Mouse (Mus musculus) gastrocnemius, adult 8-10 months (tissue): ENCODE data around the gene Flot1. TPM values are rescaled to one million over a fixed set of nuclear protein-coding genes. Genes with fewer than 3 reads are reported as not detected.
"Not testable (repeated sequence)": the region's sequence is repeated elsewhere in the genome, so short reads cannot be mapped to it uniquely, and the experiment has no call there.

Experiments used
- DNase-seq, 2 experiments: peaks; one replicate each; pipeline ENCODE4 v3.0.0; 2022; ENCODE audit warnings: low spot score in 2 of 2
- total RNA-seq, 4 experiments: library from RNA; stranded (reverse); gene quantifications; 2 replicates each; pipeline ENCODE4 v1.2.4; 2022

Flot1 gene
- total RNA-seq, 4 experiments from 2014 or later = 52.6 to 67.2 (median 55.9) TPM

DNA sequence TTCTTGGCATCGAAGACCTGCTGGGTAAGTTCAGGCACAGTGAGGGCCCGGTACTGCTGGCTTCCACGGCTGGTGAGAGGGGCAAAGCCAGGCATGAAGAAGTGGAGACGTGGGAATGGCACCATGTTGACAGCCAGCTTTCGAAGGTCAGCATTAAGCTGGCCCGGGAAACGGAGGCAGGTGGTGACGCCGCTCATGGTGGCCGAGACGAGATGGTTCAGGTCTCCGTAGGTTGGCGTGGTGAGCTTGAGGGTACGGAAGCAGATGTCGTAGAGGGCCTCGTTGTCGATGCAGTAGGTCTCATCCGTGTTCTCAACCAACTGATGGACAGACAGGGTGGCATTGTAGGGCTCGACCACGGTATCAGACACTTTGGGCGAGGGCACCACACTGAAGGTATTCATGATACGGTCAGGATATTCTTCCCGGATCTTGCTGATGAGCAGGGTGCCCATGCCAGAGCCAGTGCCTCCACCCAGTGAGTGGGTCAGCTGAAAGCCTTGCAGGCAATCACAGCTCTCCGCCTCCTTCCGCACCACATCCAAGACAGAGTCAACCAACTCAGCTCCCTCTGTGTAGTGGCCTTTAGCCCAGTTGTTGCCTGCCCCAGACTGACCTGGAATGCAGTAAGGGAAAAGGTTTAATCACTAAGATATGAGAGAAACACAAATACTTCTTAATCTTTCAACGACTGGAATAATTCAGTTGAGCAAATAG is 12.6 kb downstream of the Flot1 start:
- no peak for DNase-seq

DNA sequence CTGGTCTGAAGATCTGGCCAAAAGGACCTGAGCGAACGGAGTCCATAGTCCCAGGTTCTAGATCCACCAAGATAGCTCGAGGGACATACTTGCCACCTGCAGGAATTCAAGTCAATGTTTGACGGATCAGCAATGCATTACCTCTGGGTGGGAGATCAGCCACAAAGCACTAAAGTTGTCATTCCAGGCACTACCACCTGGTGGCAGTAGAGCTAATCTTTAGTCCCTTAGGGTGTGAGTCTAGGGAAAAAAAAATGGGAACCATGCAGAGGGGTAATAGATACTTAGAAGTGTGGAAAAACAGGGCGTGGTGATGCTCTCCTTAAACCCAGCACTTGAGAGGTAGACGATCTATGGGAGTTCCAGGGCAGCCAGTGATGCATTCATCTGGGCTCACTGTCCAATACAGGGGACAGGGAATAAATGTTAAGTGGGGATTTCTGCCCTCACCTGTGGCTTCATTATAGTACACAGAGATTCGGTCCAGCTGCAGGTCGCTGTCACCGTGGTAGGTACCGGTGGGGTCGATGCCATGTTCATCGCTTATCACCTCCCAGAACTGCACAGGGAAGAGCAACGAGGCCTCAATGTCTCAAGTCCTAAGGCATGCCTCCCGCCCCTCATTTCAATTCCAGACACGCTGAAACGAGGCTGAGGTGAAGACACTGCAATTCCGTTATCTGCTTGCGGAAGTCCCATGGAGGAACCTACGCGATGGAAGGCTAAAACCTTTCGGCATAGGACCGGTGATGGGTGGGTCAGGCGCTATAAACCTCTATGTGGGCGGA is 13.3 kb downstream of the Flot1 start:
- DNase-seq = peak; percentile 76 to 80

DNA sequence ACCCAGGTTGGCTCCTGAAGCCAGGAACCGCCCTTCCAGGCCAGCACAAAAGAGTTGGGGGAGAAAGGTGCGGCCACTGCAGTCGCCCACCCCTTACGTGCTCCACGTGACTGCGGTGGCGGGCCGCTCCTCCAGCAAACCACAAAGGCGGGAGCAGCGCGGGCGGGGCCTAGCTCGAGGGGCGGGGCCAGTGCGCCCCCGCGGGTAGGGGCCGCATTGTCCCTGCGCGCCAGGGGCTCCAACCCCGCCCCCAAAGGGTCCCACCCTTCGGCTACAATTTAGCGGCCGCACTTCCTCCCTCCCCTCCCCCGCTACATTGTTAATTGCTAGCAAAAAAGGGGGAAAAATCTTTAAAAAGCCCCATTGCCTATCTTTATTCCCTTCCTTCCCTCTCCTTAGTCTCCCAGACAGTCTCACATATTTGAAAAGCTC is 14.0 kb downstream of the Flot1 start:
- peak; percentile 73 to 79 for DNase-seq

DNA sequence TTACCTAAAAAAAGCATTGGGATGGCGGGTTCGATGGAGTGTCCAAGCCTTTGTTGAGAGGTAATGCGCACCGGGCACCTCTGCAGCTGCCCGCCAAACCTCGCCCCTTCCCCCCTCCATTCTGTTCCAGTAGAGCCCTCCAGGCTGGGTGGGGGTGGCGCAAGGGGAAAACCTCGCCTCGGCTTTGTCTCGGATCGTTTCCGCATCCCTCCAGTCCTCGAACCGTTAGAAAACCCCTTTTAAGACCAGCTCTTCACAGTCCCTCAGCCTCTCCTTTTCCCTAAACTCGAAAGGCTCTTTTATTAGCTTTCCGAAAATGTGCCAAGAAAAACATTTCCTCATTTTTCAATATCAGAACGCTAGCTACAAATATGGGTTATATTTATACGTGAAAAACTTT is 14.5 kb downstream of the Flot1 start:
- no peak for DNase-seq

DNA sequence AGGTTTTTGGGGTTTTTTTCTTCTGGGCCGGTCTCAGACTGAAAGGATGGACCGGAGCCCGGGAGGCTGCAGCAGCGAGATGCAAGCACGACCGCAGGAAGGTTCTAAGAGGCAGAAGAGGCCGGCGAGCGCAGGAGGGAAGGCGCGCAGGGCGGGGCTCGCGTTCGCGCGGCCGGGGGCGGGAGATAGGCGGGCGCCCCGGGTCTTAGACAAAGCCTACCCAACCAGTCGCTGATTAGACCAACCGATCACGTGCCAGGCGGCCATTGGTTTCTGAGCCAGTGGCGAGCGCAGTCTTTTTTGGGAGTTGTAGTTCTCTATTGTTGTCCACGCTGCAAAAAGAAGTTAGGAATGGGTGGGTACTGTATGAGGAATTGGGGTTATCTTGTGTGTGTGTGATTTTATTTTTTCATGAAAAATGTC is 15.1 kb downstream of the Flot1 start, which contains the start of gene Tubb5:
TSS of gene Tubb5 (minus strand) at position 185 of the 423 bp plus-strand sequence.
- peak; percentile 94 to 95 for DNase-seq

DNA sequence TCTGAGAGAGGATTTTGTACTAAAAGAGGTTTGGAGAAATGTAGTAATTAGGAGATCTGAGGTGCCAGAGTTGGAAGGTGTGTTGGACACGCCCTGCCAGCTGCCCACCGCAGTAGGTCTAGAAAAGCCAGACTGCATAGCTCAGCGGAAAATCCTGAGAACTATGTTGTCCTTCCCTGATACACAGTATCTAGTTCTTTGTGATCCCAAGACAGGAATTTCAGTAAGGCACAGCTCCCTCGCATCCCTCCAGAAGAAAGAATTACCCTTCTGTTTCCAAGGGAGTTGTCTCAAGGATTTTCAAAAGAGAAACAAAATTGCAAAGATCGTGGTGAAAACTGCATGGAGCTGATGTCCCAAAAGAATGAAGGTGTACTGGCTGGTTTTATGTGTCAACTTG is 15.5 kb downstream of the Flot1 start:
- no peak for DNase-seq

DNA sequence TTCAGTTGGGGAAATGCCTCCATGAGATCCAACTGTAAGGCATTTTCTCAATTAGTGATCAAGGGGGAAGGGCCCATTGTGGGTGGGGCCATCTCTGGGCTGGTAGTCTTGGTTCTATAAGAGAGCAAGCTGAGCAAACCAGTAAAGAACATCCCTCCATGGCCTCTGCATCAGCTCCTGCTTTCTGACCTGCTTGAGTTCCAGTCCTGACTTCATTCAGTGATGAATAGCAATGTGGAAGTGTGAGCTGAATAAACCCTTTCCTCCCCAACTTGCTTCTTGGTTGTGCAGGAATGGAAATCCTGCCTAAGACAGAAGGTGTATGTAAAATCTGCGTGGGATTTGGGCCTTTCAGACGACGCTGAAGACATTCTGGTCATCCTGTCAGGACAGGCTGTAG is 16.0 kb downstream of the Flot1 start:
- not testable (repeated sequence) for DNase-seq

DNA sequence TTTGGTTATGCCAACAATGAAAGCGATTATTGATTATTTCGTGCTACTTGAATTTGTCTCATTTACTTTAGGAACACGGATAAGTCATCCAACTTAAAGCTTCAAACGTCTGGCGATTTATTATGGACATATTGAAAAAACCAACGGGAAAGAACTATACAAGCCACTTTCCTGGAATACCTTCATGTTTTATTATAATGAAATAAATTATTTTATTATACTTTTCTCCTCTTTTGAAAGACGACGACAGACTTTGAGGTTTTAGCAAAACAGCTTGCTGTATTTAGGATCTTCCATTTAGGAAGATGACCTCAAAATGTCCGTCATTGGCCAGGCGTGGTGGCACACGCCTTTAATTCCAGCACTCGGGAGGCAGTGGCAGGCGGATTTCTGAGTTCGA is 17.5 kb downstream of the Flot1 start:
- DNase-seq = no peak

DNA sequence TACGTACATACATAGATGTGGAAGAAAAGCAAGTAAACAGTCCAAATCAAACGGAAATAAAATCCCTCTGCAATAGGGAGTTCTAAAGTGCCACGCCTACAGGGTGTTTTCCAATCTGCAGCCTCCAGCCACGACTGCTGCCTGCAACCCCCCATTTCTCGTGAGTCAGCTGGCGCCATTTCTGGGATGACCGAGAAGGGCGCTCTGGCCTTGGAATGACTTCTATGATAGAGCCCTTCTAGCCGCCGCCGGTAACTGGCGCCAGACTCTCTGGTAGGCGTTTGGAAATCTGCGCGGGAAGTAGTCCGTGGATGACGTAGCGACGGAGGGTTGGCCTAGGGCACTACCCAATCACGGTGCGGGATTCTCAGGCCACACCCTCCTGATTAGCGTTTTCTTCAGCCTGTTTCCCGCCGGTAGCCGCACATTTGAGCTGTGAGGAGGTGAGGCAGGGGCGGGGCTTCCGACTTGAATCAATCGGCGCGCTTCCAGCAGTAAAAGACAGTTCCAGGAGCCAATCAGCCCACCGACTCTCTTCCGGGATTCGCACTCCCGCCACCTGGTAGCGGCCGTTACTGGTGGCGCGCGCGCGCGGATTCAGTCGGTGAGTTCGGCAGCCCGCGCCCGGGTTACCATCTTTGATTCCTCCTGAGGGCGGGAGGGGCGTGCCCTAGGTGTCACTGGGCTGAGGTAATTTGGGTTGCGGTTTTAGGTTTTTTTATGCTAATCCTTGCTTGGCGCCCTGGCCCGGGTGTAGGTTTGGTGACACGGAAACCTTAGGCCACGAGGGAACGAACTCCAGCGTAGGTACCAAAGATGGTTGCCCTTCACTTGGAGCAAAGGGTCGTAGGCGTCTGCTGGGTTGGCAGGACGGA is 18.3 kb downstream of the Flot1 start, which contains the start of gene Mdc1:
TSS of gene Mdc1 (plus strand) at position 440 of the 875 bp plus-strand sequence.
- peak; percentile 100 for DNase-seq

DNA sequence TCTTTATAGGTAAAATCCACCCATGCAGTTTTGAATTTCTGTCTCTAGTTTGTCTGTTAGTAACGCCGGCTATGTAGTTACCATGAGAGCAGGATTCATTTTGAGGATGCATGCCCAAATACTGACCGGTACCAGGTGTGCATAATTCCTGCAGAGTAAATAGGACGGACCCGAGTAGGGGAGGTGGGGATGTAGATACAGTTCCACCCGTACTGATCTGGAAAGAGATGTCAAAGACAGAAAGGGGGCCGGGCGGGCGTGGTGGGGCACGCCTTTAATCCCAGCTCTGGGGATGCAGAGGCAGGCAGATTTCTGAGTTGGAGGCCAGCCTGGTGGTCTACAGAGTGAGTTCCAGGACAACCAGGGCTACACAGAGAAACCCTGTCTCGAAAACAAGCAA is 19.0 kb downstream of the Flot1 start:
- DNase-seq = no peak

DNA sequence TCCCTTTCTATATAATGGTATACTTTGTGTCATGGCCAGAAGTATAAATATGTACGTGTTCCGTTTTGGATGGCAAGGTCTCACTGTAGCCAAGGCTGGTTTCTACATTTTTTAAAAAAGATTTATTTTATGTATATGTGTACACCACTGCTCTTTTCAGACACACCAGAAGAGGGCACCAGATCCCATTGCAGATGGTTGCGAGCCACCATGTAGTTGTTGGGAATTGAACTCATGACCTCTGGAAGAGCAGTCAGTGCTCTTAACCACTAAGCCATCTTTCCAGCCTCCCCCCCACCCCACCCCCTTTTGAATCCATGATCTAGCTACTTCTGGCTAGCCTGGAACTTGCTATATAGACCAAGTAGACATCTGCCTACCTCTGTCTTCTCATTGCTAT is 20.5 kb downstream of the Flot1 start:
- no peak for DNase-seq

DNA sequence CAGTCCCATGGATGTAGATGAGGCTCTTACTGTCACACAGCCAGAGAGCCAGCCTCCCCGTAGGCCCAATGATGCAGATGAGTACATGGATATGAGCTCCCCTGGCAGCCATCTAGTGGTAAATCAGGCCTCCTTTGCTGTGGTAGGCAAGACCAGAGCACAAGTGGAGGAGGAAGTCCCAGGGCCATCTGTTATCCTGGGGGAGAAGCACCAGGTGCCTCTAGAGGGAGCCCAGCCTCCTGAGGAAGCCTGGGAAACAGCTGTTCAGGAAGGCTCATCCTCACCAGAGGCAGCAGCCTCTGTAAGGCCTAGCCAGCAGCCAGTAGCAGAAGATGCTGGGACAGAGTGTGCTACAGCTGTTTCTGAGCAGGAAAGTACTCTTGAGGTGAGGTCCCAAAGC is 25.1 kb downstream of the Flot1 start:
- no peak for DNase-seq

DNA sequence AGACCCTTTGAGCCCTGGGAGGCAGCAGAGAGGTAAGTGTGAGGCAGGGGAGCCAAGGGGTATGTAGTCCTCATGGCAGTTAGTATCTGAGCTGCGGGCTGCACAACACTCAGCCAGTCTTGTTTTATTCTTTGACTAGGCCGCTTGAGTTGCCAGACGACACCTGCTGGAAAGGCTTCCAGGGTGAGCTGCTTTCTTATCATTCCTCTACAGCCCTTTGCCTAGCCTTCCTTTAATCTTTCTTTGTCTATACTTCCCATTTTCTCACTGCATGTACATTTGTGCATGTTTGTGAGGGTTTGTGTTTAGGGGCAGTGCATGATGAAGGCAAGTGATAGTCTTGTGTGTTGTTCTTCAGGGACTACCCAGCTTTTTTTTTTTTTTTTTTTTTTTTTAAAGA is 27.9 kb downstream of the Flot1 start:
- DNase-seq = no peak

DNA sequence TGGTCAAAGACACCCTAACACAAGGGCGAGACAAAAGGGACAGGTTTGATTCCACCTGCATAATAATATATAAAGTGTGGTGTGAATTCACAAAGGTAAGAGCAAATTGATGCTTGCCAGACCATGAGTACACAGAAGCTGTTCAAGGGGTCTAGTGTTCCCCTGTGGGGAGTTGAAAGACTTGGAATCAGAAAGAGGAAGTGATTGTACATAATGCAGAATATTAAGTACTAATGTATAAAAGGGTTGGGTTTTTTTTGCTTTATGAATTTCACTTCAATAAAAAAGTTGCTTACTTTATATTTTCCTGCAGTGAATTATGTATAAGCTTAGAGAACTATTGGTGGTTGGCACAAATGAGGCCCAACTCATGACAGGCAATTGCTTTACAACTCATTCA is 36.3 kb downstream of the Flot1 start:
- DNase-seq = no peak

DNA sequence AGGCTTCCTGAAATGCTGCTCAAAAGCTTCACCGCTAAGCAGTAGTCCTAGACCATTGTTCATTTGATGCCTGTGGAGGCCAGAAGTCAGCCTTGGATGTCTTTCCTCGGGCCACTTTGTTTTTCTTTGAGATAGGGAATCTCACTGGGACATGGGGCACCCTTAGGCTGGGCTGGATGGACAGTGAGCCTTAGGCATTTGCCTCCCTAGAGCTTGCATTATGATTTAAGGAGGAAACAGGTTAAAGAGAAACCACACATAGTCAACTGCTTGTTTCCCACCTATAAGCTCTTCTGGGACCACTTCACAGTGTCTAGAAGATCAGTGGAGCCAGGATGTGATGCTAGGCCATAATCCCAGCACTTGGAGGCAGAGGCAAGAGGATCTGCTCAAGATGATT is 36.8 kb downstream of the Flot1 start:
- no peak for DNase-seq

DNA sequence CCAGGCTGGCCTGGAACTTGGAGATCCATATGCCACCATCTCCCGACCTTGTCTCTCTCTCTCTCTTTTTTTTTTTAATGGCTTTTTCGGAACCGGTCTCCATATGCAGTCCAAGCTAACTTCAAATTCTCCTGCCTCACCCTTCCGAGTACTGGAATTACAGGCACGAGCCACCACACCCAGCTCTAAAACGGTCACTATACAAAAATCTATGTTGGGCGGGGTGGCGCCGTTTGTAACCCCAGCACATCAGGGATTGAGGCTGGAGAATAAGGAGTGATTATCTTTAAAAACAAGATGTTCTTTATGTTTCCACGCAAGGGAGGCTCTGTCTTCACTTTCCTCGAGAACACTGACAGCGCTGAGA is 37.8 kb downstream of the Flot1 start:
- DNase-seq = no peak

DNA sequence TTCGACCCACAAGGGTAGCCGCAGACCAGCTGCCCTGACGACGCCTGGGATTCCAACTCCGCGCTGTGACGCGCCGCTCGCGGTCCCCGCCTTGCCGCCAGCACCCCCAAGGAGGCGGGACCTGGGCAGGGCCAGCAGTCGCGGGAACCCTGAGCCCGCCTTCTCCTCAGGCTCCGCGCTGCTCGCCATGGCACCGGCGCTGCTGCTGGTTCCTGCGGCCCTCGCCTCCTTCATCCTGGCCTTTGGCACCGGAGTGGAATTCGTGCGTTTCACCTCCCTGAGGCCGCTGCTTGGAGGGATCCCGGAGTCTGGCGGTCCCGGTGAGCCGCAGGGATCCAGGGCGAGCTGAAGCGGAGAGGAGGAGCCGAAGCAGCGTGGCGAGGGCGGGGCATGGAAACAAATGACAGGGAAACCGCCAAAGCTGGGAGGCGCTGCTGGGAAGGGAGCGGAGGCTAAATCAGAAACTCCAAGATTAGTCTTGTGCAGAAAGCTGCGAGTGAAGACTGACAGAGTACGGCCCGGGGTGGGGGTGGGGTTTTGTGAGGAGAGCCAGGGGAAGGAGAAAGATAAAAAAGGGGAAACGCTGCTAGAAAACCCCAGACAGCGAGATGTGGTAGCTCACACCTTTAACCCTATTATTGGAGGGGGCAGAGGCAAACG is 38.3 kb downstream of the Flot1 start, which contains the start of gene Nrm:
TSS of gene Nrm (plus strand) at position 121 of the 660 bp plus-strand sequence.
- DNase-seq = peak; percentile 78 to 83

DNA sequence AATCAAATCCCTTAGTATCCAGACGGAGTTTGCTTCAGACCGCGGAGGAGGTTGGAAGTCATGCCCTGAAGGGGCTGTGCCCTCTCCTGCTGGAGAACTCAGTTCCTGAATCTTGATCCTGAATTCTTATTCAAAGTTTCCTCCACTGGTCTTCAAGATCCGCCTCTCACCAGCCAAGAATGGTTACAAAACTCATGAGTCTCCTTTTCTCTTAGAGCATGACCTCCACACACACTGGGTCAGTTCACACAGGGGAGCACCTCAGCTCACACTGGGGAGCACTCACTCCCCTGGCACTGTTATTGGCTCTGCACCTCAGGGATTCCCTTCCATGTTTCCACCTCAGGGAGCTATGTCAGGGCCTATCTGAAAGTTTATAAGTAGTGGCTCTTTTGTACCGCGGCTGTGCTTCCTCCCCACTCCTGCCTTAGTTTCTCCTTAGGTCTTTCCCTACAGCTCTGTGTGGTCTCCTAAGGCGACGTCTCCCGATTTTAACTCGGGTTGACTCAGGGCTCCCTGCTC is 41.9 kb downstream of the Flot1 start:
- DNase-seq = no peak

DNA sequence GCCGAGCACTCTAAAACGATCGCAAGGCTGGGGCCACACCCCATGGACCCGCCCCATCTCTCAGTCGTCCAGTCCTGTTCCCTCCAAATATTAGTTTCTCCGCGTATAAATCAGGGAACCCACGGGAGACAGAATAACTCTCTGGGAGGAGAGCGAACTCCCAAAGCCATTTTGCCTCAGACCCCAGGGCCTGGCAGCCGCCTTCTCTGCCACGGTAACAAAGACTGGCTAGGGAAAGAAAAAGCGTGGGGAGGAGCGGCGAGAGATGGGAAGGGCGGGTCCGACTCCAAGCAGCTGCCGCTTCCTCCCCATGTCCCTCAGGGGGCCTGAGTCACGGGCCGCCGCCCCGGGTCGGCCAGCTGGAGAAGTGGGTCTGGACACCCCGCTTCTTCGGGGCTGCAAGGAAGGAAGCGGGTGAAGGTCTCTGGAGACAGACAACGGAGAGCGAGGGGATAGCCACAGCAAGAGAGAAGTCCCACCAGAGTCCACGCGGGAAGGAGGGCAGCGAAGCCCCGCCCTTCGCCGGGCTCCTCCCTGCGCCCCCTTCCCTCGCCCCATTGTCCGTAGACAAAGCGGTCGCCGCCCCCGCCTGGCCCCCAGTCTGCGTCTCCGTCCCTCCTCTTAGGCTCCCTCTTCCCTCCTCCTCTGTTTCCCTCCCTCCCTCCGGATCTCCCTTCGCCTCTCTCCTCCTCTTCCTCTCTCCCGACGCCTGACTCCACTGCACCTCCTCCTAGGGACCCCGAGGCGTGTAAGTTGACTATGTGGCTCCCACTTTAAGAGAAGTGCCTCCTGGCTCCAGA is 42.7 kb downstream of the Flot1 start, which contains the start of gene Ppp1r18:
TSS of gene Ppp1r18 (plus strand) at position 113 of the 800 bp plus-strand sequence.
- DNase-seq = peak; percentile 53 to 67
